Mouse (Mus musculus): ENCODE data around the gene Rabl2.

DNA sequence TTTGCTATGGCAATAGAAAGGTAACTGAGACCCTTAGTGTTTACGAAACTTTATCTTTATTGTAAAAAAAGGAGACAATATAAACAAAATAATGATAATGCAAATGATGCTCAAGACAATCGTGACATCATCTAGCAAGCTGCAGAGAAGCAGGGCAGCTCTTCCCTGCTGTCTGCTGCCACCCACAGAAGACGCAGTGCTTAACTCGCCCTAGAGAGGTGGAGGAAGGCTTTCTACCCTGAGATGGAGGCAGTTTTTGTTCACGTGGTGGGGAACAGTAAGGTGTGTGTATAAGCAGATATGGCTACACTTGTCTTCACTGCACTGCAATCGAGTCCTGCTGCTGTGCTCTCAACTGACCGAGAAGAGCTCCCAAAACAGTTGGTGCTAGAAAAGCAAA, 9.2 kb downstream of the Rabl2 start:
- TF ChIP-seq CTCF (IDR thresholded peaks at IDR 0.05; ENCODE audit: low read depth, low read length) (no peak), POLR2A (IDR thresholded peaks at IDR 0.05; ENCODE audit: borderline replicate concordance, low read depth, low read length) (no peak)

Measured in bone marrow macrophage, adult 2 months (primary cell).